Mouse (Mus musculus) hindlimb bud, embryonic 11.5 days (tissue): ENCODE results near the gene Krtcap3.
"Not testable (repeated sequence)": the region's sequence is repeated elsewhere in the genome, so short reads cannot be mapped to it uniquely, and the experiment has no call there.

Experiments used
- DNase-seq: peaks from one replicate; pipeline ENCODE4 v3.0.0-alpha.2; 2012; ENCODE audit warnings: low read depth, low spot score; ENCODE audit errors: extremely low spot score

The Krtcap3 gene

DNA sequence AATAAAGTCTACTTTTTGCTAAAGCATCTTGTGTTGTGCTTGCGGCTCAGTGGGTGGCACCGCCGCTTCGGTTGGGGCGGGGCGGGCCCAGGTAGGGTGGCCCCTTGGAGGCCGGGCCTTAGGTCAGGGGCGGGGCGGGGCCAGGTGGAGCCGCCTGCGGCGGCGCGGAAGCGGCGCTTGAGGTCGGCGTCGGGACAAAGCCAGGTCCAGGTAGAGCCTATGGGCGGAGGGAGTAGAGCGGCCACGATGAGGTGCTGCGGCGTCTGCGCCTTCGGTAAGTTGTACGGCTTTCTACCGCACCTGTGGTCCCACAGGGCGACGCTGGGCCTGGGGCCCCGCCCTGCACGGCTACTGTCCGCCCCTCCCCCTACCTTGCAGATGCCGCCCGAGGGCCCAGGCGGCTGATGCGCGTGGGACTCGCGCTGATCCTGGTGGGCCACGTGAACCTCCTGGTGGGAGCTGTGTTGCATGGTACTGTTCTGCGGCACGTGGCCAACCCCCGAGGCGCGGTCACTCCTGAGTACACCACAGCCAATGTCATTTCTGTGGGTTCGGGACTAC is at the start of gene Krtcap3:
TSS of gene Krtcap3 (plus strand) at position 151 of the 561 bp plus-strand sequence.
- no peak for DNase-seq

DNA sequence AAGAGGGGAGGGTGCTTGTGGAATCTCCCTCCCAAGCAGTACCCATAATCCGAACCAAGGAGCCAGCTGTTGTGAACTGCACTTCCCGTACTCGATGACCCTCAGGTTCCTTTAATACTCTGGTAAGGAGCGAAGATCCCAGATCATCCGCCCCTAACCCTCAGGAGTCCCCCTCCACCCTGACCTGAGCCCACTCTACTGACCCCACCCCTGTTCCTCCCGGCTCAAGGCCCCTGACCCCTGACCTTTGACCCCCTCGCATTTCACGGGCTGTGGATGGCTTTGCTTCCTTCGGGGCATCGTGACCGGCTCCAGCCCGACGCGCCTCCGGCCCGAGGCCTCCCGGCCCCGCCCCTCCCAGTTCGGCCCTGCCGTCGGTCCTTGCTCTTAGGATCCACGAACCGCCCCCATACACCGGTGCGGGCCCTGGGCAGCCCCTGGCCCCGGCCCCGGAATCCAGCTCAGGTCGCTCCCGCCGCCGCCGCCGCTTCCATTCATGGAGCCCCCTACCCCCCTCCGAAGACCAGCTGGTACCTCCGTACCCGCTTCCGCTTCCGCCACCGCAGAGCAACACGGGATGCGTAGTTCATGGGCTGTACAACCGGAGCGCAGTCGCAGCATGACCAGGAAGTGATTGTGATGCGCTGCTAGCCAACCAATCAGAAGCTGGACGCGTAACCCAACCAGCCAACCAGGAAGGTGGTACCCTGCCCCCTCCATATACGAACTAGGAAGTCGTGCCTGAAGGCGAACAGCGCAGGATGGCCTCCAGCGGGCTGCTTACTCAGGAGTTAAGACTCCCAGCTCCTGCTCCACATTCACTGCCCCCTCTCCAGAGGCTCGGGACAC is 49.5 kb upstream of the Krtcap3 start, which contains the start of gene Zfp513:
TSS of gene Zfp513 (minus strand) at position 562 of the 849 bp plus-strand sequence.
- peak; percentile 96 for DNase-seq

DNA sequence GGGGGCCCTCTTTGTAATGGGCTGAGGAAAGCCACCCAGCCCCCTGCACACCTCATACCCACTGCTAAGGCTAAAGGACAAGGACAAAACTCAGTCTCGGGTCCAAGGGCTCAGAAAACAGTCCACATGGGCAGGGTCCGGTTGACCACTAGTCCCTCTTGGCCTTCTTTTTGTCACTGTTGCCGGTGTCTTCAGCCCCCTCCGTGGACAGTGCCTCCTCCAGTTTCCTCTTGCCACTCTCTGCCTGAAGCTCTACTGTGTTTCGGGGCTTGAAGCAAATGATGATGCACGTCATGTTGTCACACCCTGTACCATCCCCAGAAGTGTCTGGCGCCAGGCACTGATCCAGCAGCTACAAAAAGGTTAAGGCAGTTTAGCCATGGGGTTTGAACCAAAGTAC is 48.6 kb upstream of the Krtcap3 start:
- DNase-seq, result no peak

DNA sequence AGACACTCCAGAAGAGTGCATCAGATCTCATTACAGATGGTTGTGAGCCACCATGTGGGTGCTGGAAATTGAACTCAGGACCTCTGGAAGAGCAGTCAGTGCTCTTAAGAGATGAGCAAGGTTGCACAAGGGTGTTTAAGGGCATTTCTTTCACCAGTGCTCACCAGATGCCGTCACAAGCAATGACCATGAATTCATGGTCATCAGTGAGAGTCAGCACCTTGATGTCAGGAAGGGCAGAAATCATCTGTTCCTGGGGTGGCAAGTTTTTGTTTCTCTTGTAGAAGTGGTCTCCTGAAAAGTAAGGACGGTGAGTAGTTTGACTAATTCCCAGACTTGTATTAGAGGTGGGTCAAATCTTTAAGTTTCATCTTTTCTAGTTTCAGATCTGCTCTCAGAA is 47.6 kb upstream of the Krtcap3 start:
- DNase-seq, result no peak

GRCm38 (mm10) chr5:31204421-31204820 is 47.1 kb upstream of the Krtcap3 start:
- DNase-seq, result no peak

GRCm38 (mm10) chr5:31216554-31216953 is 34.9 kb upstream of the Krtcap3 start:
- DNase-seq, result not testable (repeated sequence)

GRCm38 (mm10) chr5:31218294-31218693 is 33.2 kb upstream of the Krtcap3 start:
- DNase-seq, result no peak

DNA sequence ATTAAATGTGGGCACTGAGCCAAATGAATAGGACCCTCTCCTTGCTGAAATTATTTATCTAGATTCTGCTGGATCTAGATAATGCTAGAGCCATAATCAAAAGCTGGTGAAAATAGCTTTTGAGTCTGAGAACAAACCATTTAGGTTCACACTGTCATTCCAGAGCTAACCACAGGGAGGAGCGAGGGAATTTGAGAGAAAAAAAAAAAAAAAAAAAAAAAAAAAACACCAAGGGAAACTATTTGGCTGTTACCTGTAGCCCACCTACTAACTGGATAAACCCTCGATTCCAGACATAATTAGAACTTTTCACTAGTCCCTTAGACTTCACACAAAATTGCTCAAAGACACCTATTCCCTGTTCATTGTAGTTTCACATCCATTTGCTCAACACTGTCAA is 32.4 kb upstream of the Krtcap3 start:
- DNase-seq, result no peak

GRCm38 (mm10) chr5:31219474-31219873 is 32.0 kb upstream of the Krtcap3 start:
- DNase-seq, result no peak

- DNase-seq, result no peak
Observed at GRCm38 (mm10) chr5:31219911-31220447, 31.5 kb upstream of the Krtcap3 start.

GRCm38 (mm10) chr5:31220448-31221303 is 30.8 kb upstream of the Krtcap3 start, which contains the start of gene Ppm1g:
Gene Ppm1g (minus strand): TSS chr5:31220687.
- DNase-seq, result no peak

DNA sequence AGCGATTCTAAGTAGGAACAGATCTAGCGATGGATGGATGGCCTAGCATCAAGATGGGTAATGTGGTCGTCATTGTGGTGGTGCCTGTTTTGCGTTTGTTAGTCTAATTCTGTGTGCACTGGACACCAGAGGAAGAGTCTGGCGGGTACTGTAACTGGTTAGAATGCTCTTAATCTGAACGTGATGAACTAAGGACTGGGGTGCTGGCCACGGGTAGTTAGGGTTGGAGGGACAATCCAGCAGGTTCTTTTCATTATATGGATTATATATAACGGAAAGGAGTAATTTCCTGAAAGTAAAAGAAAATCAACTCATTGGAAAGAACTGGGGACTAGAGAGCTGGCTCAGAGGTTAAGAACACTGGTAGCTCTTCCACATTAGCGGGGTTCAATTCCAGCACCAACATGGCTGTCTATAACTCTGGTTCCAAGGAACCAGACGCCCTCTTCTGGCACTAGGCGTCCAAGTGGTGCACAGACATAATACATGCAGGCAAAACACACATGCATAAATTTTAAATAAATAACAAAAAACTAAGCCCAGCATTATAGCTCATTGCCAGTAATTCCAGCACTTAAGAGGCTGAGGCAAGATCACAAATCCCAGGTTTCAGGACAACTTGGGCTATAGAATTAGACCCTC is 30.1 kb upstream of the Krtcap3 start:
- DNase-seq, result no peak

DNA sequence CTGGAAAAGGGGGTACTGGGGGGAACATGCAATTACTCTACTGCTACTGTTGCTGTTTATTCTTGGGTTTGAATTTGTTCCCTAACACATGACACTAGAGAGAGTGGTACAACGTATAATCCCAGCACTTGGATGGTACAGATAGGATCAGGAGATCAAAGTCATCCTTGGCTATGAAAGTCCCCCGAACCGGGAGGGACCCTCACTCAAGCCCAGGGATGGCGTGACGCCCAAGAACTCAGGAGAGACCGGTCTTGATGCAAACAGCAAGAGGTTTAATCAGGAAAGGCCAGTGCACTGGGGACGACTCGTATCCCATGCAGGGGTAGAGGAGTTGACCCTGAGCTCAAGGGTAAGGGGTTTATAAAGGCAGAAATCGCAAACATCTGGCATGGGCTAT is 28.8 kb upstream of the Krtcap3 start:
- no peak for DNase-seq

GRCm38 (mm10) chr5:31226641-31227040 is 24.9 kb upstream of the Krtcap3 start:
- no peak for DNase-seq

DNA sequence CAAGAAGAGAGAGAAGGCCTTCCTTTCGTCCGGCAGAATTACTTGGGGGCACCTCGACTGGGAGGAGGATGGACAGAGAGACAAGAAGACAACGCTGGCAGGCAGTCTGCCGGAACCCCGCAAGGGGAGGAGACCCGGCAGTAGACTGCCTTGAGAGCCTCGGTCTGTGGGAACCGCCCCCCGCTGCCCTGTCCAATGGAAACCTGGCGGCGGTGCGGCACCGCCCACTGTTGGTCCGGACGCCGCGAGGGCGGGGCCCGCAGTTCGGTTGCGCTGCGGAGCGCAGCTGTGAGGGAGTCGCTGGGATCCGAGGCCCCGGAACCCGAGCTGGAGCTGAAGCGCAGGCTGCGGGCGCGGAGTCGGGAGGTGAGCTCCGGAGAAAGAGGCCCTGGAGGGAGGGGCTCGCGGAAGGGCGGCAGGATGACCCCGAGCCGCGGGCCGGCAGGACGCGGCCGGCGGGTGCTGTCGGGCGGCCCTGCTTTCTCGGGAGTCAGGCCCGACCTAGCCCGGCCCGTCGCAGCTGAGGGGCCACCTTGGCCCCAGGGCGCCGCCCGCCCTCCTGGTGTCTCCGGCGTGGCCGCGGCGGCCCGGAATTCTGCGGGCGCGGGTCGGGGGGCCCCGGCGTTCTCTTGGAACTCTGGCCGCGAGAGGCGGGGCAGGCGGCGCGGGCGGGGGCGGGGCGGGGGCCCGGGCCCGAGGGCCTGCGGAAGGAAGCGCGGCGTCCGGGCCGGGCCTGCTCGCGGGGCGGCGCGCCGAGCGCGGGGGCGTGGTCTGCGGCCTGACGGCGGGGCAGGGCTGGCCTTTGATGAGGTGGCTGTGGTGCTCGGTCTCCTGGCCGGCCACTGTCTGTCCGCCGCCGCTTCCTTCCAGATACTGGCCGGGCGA is 10.6 kb upstream of the Krtcap3 start, which contains the start of the genes Nrbp1 and Gm9970:
TSS of gene Nrbp1 (plus strand) at position 228 of the 885 bp plus-strand sequence.
TSS of gene Gm9970 (minus strand) at position 596 of the 885 bp plus-strand sequence.
- DNase-seq, result no peak

- no peak for DNase-seq
Observed at GRCm38 (mm10) chr5:31241522-31242034, 9.9 kb upstream of the Krtcap3 start.

DNA sequence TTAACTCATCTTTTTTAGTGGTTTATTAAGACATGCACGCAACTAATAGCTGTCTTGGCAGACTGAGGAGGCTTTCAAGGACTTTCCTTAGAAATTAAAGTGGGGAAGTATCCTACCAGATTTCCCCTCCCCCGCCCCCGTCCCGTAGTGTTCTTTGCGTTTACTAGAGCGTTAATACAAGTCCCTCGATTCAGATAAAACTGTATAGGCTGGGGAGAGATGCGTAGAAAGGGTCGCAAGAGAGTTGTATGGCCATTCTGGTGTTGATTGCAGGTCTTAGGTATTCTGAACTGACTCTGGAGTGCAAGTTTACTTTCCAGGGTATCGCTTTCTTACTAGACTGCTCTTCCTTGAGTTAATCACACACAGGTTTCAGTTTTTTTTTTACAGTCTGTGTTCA is 9.3 kb upstream of the Krtcap3 start:
- no peak for DNase-seq

GRCm38 (mm10) chr5:31250716-31251115 is 775 bp upstream of the Krtcap3 start:
- no peak for DNase-seq

DNA sequence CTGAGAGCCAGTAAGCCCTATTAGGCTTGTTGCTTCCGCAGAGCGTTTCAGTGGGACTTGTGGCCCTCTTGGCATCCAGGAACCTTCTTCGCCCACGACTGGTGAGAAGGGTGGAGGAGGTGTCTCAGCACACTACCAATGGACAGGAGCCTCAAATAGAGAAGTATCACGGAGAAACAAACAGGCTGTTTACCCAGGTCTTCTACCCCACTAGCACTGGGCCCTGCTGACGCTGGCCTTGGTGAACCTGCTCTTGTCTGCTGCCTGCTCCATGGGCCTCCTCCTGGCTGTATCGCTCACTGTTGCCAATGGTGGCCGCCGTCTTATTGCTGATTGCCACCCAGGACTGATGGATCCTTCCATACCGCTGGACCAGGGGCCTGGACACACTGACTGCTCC is 660 bp downstream of the Krtcap3 start:
- no peak for DNase-seq
